Mouse (Mus musculus): Measurements from ENCODE around the gene Tor4a. TPM values are rescaled to one million over a fixed set of nuclear protein-coding genes. Genes with fewer than 3 reads are reported as not detected.
A peak's percentile ranks its signal among the peaks of the same experiment; 100 is the strongest.

The Tor4a gene
- 1 to 10 TPM; 1.9 to 2.3 TPM for total RNA-seq (2021)
- long read RNA-seq, partial matches to known transcripts, result 1 of 2 reads
- long read RNA-seq, other reads (novel, unspliced or antisense), result 0 of 2 reads

DNA sequence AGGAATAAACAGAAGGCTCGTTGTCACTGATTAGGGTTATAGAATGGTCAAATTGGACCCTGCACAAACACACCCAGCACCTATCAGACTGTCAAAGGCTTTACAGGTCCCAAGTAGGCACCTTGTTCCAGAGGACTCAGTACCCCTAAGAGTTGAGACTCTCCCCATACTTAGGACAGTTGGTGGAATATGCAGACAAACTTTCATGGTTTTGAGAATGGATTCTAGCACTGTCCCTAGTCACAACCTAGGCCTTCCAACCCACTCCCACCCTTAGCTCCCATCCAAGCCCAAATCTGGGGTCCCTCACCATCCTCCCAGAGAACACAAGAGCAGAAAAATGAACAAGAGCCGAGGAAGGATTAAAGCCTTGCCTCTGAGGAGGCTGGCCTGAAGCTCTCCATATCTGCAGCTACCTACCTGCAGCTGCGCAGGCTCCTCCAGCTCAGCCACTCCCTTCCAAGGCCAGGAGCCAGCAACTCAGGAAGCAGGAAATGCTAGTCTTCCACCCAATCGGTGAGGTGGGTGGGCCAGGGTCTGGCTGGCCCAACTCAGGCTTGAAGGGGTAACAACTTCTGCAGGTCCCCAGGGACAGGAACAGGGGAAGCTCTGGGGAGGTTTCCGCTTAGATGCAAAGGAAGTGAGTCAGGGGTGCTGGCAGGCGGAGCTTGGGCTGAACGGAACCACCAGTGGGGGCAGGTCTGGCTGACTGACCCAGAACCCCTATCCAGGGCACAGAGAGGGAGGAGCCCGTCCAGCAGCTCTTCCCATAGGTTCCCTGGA lies at the start of gene Tor4a:
Tor4a (minus strand) TSS at position 715 of the 783 bp plus-strand sequence.
- no peak for DNase-seq (ENCODE audit: low spot score in 2 of 2)

DNA sequence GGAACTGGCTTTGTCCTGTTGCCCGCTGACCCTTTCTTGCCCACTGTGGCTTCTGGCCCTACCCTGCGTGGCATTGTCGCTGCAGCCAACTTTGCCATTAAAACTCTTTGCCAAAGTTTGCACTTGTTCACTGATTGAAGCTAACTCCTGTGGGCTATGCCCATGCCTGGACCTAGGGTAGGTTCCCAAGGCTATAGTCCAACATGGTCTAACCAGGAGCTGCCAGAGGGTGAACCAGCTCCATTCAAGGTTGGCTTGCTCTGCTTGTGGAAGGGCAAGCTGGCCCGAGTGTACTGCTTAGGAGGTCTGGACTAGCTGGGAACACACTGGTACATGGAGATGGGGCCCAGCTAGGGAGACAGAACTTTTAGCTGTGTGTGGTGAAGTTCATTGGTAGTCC lies 47.5 kb upstream of the Tor4a start:
- no peak for DNase-seq (ENCODE audit: low spot score in 2 of 2)

DNA sequence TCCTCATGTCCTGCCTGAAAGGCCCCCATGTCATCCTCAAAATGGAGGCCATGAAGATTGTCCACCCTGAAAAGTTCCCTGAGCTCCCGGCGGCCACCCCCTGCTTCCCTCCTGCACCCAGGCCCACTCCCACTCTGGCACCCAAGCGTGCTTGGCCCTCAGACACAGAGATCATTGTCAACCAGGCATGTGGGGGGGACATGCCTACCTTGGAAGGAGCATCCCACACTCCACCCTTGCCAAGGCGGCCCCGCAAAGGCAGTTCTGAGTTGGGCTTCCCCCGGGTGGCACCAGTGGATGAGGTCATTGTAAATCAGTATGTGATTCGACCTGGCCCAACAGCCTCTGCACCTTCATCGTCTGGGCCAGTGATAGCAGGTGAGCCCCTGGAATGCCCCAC lies 46.7 kb upstream of the Tor4a start:
- no peak for DNase-seq (ENCODE audit: low spot score in 2 of 2)

DNA sequence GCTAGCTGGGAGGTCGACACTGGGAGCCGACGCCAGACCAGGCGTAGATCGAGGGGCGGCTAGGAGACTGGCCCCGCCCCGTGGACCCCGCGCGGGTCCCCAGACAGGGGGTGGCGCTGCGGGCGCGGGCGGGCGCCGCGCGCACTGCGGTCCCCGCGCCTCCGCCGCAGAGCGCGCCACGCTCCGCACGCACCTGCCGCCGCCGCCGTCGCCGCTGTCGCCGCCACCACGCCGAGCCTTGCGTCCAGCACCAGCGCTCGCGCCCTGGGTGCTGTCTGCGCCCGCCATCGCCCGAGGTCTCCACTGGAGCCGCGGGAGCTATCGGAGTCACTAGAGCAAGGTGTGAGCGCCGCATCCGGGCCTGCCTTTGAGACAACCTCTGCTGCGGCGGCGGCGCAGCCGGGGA lies 45.4 kb upstream of the Tor4a start, which contains the start of the genes Rnf208 and Cysrt1:
Rnf208 (plus strand) TSS at position 155 of the 406 bp plus-strand sequence.
Cysrt1 (minus strand) TSS at position 352 of the 406 bp plus-strand sequence.
- DNase-seq (ENCODE audit: low spot score in 2 of 2), result peak in 1 of 2 experiments; percentile 50

DNA sequence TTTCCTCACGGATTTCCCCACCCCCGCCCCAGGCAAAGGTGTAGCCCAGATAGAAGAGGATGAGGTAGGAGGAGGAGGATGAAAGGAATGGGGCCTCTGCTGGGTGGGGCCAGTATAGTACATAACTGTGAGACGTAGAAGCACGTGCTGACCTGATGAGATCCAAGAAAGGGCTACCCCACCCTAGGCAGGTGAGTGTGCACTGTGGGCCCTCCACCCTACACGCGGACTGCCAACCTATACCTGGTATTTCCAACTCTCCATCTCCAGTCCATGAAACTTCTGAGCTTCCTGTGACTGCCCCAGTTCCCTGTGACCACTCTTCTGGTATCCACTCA lies 44.7 kb upstream of the Tor4a start:
- no peak for DNase-seq (ENCODE audit: low spot score in 2 of 2)

DNA sequence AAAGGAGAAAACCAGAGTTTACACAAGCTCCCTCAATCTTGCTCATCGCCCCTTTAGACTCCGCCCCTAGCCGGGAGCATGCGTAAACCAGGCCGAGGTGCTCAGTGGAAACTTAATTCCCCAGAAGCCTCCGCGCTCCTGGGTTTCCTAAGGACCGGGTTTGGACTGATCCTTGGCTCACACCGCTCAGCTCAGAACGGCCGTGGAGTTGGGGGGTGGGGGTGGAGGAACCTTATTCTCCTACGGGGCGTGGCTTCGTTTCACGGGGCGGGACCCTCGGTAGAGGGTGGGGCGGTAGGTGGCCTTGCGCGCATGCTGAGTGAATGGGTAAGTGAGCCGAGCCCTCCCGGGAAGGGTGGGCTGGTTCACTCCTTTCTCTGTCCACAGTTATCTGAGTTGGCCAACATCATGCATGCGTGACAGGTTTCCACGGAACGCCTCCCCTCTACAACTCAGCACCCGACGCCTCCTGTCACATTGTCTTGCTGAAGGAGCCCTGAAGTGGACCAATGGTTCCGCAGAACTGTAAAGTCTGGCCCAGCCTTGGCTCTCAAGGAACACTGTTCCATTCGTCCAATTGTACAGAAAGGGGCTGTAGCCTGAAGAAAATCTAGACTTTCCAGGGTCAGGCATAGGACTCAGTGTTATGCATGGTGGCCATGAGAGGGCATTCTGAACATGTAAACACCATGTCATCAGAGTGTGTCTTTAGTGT lies 44.2 kb upstream of the Tor4a start:
- peak; percentile 58 to 77 for DNase-seq (ENCODE audit: low spot score in 2 of 2)

DNA sequence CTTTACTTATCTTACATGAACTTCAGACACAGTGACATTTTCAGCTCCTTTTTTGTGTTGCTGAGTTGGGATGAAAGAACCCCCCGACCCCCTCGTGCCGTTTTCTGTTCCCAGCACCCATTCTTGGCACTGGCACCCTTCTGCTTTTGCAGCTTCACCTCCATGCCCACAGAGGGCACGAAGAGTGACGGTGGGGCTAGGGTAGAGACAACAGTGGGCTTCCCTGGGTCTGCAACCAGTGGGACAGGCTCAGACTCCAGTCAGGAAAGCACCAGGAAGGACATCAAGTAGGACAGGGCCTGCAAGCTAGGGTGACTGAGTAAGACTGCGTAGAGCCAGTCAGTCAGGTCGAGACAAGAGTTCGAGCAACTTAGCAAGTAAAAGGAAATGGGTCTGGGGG lies 43.6 kb upstream of the Tor4a start:
- DNase-seq (ENCODE audit: low spot score in 2 of 2), result no peak

DNA sequence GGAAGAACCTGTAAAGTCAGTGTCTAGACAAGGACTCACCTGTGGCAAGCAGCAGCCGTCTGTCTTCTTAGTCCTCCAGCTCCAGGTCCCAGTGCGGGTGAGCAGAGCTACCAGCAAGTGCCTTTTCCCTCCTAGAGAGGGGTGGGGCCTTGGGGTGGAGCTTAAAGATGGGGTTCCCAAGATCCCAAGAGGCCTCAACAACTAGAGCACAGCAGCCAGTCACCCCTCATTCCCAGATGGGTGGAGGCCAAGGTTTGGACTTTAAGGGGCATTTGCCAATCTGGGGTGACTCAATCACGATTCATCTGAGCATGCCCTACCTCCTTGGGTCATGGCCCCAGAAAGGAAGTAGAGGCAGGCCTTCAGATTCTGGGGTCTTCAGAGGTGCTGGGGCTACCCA lies 43.1 kb upstream of the Tor4a start:
- no peak for DNase-seq (ENCODE audit: low spot score in 2 of 2)

DNA sequence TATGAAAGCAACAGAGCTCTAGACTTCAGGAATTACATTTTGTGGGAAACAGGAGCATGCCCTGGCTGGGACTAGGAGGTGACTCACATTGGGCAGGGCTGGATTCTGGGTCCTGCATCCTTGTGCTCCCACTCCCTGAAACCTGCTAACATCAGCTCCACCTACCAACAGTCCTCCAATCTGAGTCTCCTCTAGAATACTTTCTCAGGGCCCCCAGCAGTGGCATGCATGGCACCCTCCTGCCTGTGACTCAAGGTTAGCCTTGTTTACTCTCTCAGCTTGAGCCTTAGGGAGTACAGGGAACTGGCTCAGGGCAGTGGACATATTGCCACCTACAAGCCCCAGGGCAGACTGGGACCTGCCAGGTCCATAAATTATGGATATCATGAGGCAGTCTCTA lies 41.4 kb upstream of the Tor4a start:
- no peak for DNase-seq (ENCODE audit: low spot score in 2 of 2)

DNA sequence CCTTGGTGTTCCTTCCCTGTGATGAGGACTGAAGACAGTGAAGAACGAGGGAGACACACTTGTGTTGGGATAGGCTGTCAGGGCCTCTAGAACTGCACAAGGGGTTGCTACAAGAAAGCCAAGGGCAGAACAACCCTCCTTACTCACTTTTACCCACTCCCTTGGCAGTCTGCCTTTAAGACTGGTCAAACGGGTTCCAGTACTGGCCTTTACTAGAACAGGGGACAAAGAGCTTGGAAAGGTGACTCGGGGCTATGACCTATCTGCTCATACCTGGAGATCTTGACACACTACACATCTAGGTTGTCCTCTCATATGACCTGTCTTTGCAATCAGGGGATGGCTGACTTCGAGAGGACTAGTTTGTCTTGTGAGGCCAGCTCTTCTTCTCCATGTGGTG lies 40.8 kb upstream of the Tor4a start:
- DNase-seq (ENCODE audit: low spot score in 2 of 2), result no peak

DNA sequence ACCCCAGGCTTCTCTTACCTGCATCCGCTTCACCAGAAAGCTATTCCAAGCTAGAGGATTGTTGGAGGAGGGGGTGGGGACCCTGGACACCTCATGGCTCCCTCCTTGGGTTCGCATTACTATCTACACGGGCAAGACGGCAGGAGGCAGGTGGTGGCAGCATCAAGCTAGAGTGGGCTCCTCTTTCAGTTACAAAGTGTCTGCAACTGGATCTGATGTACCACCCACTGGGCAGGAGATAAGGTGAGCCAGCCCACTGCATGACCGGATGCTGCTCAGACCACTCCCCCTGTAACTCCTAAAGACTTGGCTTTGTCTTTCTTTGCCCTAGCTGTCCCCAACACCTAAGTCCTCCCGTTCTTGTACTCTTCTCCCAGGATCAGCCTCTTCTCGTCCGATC lies 39.9 kb upstream of the Tor4a start, which contains the start of gene Rnf224:
Rnf224 (minus strand) TSS at position 174 of the 400 bp plus-strand sequence.
- no peak for DNase-seq (ENCODE audit: low spot score in 2 of 2)

DNA sequence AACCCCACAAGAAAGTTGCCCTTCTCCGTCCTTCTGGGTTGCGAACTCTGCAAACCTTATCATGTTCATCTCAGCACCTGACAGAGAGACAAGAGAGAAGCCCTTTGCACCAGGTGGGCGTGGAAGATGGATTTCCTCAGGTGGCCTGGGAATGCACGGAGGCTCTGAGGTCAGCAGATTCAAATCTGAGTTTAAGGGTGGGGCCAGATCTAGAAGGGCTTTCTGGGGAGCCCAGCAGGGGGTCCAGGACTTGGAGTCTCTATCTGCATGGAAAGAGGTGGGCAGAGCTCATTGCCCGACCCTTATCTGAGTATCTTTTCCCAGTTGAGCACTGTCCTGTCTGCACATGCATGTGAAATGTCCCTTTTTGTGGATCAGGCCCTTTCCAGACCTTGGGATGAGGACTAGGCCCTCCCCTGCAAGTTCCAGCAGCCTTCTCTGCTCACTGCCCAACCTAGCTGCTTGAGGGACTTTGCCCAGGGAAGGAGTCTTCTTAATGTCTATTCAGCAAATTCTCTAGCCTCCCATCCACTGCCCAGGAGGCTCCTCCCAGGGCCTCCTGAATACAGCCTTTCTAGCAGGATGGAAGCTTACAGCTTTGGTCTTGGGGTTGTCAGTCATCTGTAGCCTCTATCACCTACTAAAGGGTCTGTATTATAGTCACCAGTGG lies 38.0 kb upstream of the Tor4a start:
- no peak for DNase-seq (ENCODE audit: low spot score in 2 of 2)

DNA sequence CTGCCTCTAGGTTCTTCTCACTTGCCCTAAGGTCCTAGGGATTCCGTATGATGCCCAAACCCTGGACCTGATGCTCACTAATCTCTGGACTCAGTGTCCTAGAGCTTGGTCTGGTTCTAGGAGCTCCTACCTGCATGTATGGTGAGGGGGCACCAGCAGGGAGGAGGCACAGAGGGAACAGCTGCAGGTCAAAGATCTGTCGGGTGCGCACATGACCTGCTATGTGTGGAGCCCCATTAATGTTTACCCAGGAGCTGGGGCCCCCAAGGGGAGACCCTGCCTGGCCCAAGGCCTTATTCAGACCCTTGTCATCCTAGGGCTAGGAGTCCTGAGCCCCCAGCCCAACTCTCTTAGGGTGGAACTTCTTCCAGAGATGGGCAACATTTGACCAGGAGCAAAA lies 37.4 kb upstream of the Tor4a start, which contains the start of gene Slc34a3:
Slc34a3 (minus strand) TSS at position 315 of the 400 bp plus-strand sequence.
- DNase-seq (ENCODE audit: low spot score in 2 of 2), result no peak

DNA sequence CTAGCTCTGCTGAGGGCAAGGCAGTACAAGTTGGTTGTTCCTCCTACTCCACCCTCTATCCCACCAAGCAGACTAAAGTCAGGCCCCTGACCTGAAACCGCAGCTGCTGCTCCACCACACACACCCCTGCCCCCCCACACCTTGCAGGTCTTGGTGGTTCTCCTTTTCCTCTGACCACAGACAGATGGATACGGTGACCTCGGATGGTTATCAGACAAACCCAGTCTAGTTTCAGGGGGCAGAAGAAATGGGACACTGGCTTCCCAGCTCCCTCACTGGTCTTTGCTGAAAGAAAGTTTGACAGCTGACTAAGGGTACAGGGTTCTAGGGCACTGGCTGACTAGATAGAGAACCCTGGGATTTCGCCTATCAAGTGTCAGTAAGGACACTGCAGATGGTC lies 36.7 kb upstream of the Tor4a start:
- no peak for DNase-seq (ENCODE audit: low spot score in 2 of 2)

DNA sequence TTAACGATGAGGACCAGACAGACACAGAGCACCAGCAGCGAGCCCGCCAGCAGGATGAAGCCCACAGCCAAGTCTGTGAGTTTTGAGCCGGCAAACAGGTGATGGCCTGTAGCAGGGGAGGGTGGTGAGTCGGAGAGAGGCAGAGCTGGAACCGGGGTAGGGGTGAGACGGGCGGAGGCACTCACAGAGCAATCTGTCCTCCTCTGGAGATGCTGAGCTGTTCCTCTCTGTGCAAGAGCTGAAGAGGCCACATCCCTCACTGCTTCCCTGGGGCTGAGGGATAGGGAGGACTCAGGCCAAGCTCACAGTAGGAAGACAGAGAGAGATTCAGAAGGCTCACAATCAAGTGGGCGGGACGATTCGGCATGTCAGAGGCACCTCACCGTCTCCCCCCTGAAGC lies 34.4 kb upstream of the Tor4a start:
- DNase-seq (ENCODE audit: low spot score in 2 of 2), result no peak

DNA sequence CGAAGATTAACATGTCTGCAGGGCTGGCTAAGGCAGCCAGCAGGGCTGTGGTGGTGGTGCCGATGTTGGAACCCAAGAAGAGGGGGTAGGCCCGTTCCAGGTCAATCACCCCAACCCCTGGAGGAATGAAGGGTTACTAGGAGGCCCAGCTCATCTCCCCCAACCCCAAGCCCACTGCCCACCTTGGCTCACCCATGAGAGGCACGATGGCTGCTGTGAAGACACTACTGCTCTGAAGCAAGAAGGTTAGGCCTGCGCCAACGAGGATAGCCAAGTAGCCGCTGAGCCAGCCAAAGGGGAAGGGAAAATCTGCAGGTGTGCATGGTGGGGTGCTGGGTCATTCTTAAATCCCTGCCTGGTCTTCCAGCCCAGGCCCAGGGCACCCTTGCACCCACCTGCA lies 33.9 kb upstream of the Tor4a start:
- DNase-seq (ENCODE audit: low spot score in 2 of 2), result no peak

DNA sequence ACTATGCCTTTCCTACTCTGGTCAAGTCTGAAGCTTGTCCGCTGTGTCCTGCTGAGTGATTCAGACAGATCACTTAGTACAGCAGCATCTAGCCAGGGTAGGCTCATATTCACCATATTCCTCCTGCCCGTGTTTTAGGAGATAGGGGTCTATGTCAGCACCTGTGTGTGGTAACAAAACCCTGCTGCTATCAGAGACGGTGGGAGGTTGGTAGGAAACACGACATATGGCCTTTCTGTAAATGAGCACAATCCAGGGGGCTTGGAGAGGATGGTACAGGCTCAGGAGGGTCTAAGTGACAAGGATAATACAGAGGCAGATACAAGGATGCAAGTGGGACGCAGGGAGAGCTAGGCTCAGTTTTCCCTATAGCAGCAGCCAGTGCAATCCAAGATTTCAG lies 32.9 kb upstream of the Tor4a start:
- no peak for DNase-seq (ENCODE audit: low spot score in 2 of 2)

DNA sequence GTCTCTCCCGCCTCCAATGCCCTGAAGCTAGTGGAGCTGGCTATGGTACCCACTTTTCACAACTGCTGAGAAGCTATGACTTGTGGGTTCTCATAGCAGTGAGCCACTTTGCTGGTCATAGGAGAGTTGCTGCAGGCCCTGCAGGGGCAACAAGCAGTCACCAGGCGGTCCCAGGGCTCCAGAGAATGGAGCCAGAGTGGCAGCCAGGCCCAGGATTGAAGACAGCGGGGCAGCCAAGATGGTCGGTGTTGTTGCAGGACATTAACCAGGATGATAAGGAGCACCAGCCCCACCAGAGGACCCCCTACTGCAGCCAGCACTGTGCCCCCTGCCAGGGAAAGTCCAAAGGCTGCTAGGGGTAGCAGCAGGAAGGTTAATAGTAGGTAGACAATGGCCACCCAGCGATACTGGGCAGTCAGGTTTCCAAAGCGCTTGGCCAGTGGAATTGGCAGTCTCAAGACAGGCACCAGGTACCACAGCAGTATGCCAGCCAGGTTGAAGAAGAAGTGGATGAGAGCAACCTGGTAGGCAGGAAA lies 32.4 kb upstream of the Tor4a start:
- DNase-seq (ENCODE audit: low spot score in 2 of 2), result no peak

DNA sequence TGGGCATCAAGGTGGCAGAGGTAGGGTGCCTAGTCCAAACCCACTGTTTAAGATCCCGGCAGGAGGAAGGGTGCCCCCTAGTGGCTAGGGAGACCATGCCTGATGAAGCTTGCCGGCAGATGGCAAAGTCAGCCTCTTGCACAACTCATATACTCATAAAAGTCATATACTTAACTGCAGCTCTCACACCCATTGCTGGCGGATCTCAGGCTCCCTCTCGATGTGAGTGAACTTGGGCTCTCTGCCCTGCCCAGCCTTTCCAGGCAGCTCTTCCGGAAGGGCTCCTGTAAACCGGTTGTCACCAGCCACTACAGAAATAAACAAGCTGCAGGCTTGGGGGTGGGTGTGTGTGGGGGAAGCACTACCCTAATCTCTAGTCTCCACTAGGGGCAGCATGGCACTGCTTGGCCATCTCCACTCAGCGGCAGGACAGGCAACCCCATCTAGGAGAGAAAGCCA lies 31.8 kb upstream of the Tor4a start:
- DNase-seq (ENCODE audit: low spot score in 2 of 2), result peak; percentile 74 to 93

DNA sequence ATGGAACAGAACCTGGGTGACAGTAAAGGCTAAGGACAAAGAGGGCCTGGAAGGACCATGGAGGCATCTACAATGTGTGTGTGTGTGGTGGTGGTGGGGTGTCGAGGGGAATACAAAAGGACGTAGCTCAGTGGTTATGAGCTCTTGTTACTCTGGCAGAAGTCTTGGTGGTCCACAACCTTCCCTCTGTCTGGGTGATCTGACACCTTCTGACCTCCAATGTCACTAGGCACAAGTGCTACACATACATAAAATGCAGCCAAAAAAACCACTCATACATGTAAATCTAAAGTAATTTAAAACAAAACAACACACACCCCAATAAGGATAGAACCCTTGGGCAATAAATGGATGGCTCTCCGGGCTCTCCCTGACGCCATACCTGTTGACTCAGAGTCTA lies 30.7 kb upstream of the Tor4a start:
- no peak for DNase-seq (ENCODE audit: low spot score in 2 of 2)

DNA sequence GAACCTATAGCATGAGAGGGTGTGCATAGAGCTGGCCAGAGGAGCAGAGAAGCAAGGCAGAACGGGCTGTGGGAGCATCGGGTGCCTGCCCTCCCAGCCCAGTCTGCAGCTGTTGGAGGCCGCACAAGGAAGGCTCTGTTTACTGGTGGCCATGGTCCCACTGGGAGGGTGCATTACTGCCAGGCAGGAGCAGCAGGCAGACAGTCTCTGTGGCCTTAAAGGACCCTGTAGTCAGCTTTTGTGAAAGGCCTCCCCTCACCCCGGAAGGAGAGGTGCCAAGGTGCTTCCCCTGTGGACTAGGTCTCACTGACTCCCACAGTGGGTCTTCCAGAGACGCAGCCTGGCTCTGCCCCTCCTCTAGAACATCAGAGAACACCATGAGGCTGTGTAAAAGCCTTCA lies 30.2 kb upstream of the Tor4a start:
- DNase-seq (ENCODE audit: low spot score in 2 of 2), result peak in 1 of 2 experiments; percentile 54
